Mouse (Mus musculus): ENCODE data around the gene Hnrnpll. TPM values are rescaled to one million over a fixed set of nuclear protein-coding genes. Genes with fewer than 3 reads are reported as not detected.
"Not testable (repeated sequence)": the region's sequence is repeated elsewhere in the genome, so short reads cannot be mapped to it uniquely, and the experiment has no call there.

Gene Hnrnpll
- polyA plus RNA-seq, 1 experiment, result 16.8 TPM

- TF ChIP-seq FLI1 (IDR thresholded peaks at IDR 0.05; ENCODE audit: low read length), result no peak
- no peaks in the 10 kb centered on the region for H3K9me3 ChIP-seq
- H3K36me3 ChIP-seq (replicated peaks; ENCODE audit: low read length), result peaks cover 11% of the 10 kb centered on the region
- H3K4me1 ChIP-seq, result peaks cover 48% of the 10 kb centered on the region
- no peaks in the 10 kb centered on the region for H3K27me3 ChIP-seq (replicated peaks)
- H3K4me3 ChIP-seq (replicated peaks), result peak overlapping the region; percentile 99
These were observed 2.0 kb downstream of the Hnrnpll start for GRCm38 (mm10) chr17:80060151-80060550.

- no peaks in the 10 kb centered on the region for H3K27me3 ChIP-seq (replicated peaks)
- H3K9me3 ChIP-seq, result no peaks in the 10 kb centered on the region
- TF ChIP-seq GATA1 (IDR thresholded peaks at IDR 0.05; ENCODE audit: borderline replicate concordance, low read length) (no peak), FLI1 (IDR thresholded peaks at IDR 0.05; ENCODE audit: low read length) (no peak)
- peak overlapping the region; percentile 69 for H3K4me3 ChIP-seq (replicated peaks)
- H3K4me1 ChIP-seq, result peaks cover 48% of the 10 kb centered on the region
- peaks cover 14% of the 10 kb centered on the region for H3K36me3 ChIP-seq (replicated peaks; ENCODE audit: low read length)
These were observed 2.4 kb downstream of the Hnrnpll start for GRCm38 (mm10) chr17:80059731-80060130.

GRCm38 (mm10) chr17:80058501-80058900, 3.6 kb downstream of the Hnrnpll start:
- TF ChIP-seq FLI1 (IDR thresholded peaks at IDR 0.05; ENCODE audit: low read length) (no peak), GATA1 (IDR thresholded peaks at IDR 0.05; ENCODE audit: borderline replicate concordance, low read length) (no peak)
- H3K4me3 ChIP-seq (replicated peaks), result no peak overlapping the region
- H3K9me3 ChIP-seq, result no peaks in the 10 kb centered on the region
- H3K36me3 ChIP-seq (replicated peaks; ENCODE audit: low read length), result peaks cover 23% of the 10 kb centered on the region
- no peaks in the 10 kb centered on the region for H3K27me3 ChIP-seq (replicated peaks)
- peaks cover 46% of the 10 kb centered on the region for H3K4me1 ChIP-seq

GRCm38 (mm10) chr17:80053931-80054734, 8.0 kb downstream of the Hnrnpll start:
- H3K4me1 ChIP-seq, result peaks cover 20% of the 10 kb centered on the region
- no peak for TF ChIP-seq GATA1 (IDR thresholded peaks at IDR 0.05; ENCODE audit: borderline replicate concordance, low read length)
- no peak for TF ChIP-seq FLI1 (IDR thresholded peaks at IDR 0.05; ENCODE audit: low read length)
- H3K9me3 ChIP-seq, result no peaks in the 10 kb centered on the region
- no peaks in the 10 kb centered on the region for H3K27me3 ChIP-seq (replicated peaks)
- no peak overlapping the region for H3K4me3 ChIP-seq (replicated peaks)
- H3K36me3 ChIP-seq (replicated peaks; ENCODE audit: low read length), result peaks cover 66% of the 10 kb centered on the region

- TF ChIP-seq FLI1 (IDR thresholded peaks at IDR 0.05; ENCODE audit: low read length) (no peak), GATA1 (IDR thresholded peaks at IDR 0.05; ENCODE audit: borderline replicate concordance, low read length) (no peak)
- Histone ChIP-seq H3K4me3 (replicated peaks) (no peak overlapping the region), H3K36me3 (replicated peaks; ENCODE audit: low read length) (peaks cover 82% of the 10 kb centered on the region), H3K4me1 (peaks cover 7% of the 10 kb centered on the region), H3K27me3 (replicated peaks) (no peaks in the 10 kb centered on the region), H3K9me3 (no peaks in the 10 kb centered on the region)
These were observed 10.5 kb downstream of the Hnrnpll start for GRCm38 (mm10) chr17:80051682-80052081.

GRCm38 (mm10) chr17:80049300-80049699, 12.8 kb downstream of the Hnrnpll start:
- peaks cover 96% of the 10 kb centered on the region for H3K36me3 ChIP-seq (replicated peaks; ENCODE audit: low read length)
- H3K9me3 ChIP-seq; H3K27me3 ChIP-seq (replicated peaks); H3K4me3 ChIP-seq (replicated peaks); H3K4me1 ChIP-seq: not testable (repeated sequence)

- Histone ChIP-seq H3K36me3 (replicated peaks; ENCODE audit: low read length) (peaks cover 95% of the 10 kb centered on the region), H3K27me3 (replicated peaks) (no peaks in the 10 kb centered on the region), H3K9me3 (no peaks in the 10 kb centered on the region), H3K4me1 (no peaks in the 10 kb centered on the region), H3K4me3 (replicated peaks) (no peak overlapping the region)
- TF ChIP-seq FLI1 (IDR thresholded peaks at IDR 0.05; ENCODE audit: low read length) (no peak), GATA1 (IDR thresholded peaks at IDR 0.05; ENCODE audit: borderline replicate concordance, low read length) (no peak)
These were observed 13.9 kb downstream of the Hnrnpll start for GRCm38 (mm10) chr17:80048230-80048629.

- Histone ChIP-seq H3K27me3 (replicated peaks) (no peaks in the 10 kb centered on the region), H3K9me3 (no peaks in the 10 kb centered on the region), H3K4me3 (replicated peaks) (no peak overlapping the region), H3K4me1 (no peaks in the 10 kb centered on the region), H3K36me3 (replicated peaks; ENCODE audit: low read length) (peaks cover 86% of the 10 kb centered on the region)
- TF ChIP-seq GATA1 (IDR thresholded peaks at IDR 0.05; ENCODE audit: borderline replicate concordance, low read length) (no peak), FLI1 (IDR thresholded peaks at IDR 0.05; ENCODE audit: low read length) (no peak)
These were observed 20.4 kb downstream of the Hnrnpll start for GRCm38 (mm10) chr17:80041739-80042138.

- peaks cover 71% of the 10 kb centered on the region for H3K36me3 ChIP-seq (replicated peaks; ENCODE audit: low read length)
- no peaks in the 10 kb centered on the region for H3K27me3 ChIP-seq (replicated peaks)
- TF ChIP-seq GATA1 (IDR thresholded peaks at IDR 0.05; ENCODE audit: borderline replicate concordance, low read length), result no peak
- no peak for TF ChIP-seq FLI1 (IDR thresholded peaks at IDR 0.05; ENCODE audit: low read length)
- H3K4me1 ChIP-seq, result no peaks in the 10 kb centered on the region
- H3K4me3 ChIP-seq (replicated peaks), result no peak overlapping the region
- 0 out of 2 replicates have a peak, but pooled peaks cover 3% of the 10 kb centered on the region for H3K9me3 ChIP-seq
These were observed 33.5 kb downstream of the Hnrnpll start for GRCm38 (mm10) chr17:80028675-80029074.

- TF ChIP-seq GATA1 (IDR thresholded peaks at IDR 0.05; ENCODE audit: borderline replicate concordance, low read length) (no peak), FLI1 (IDR thresholded peaks at IDR 0.05; ENCODE audit: low read length) (no peak)
- no peaks in the 10 kb centered on the region for H3K4me1 ChIP-seq
- H3K4me3 ChIP-seq (replicated peaks), result no peak overlapping the region
- H3K36me3 ChIP-seq (replicated peaks; ENCODE audit: low read length), result peaks cover 48% of the 10 kb centered on the region
- H3K27me3 ChIP-seq (replicated peaks), result no peaks in the 10 kb centered on the region
- peaks cover 7% of the 10 kb centered on the region for H3K9me3 ChIP-seq
These were observed 35.8 kb downstream of the Hnrnpll start for GRCm38 (mm10) chr17:80026189-80026936.

Data from megakaryocyte, embryonic 14.5 days (primary cell).